Mouse (Mus musculus): Measurements from ENCODE around the gene Ctrc.

GRCm38 (mm10) chr4:141866933-141867490 is 20.9 kb upstream of the Ctrc start:
- TF ChIP-seq POLR2A (IDR thresholded peaks at IDR 0.05; ENCODE audit: insufficient read depth, low read depth, low read length) (no peak), CTCF (IDR thresholded peaks at IDR 0.05; ENCODE audit: insufficient read depth, low read depth, low read length) (no peak)

All from olfactory bulb, adult 2 months (tissue).